ENCODE assay signal across 9 mouse cellular contexts in genomic region chr4:48116191-48116590, GRCm38 (mm10). TPM values are rescaled to one million over a fixed set of nuclear protein-coding genes. Genes with fewer than 3 reads are reported as not detected.
A peak's percentile ranks its signal among the peaks of the same experiment; 100 is the strongest.
DNase-seq lines count a peak whose midpoint lies in the region; ATAC-seq and TF ChIP-seq lines count a peak whose summit lies in the region.
"Had no signal": no experiment of that assay in that cellular context is flagged by ENCODE, and none has a peak within 500 bp of the region (broad histone marks: within the 10 kb centered on the region; RNA-seq: fewer than 3 reads in every experiment).

No protein-coding gene starts in this region.

- H3K79me2 ChIP-seq in CH12.LX (replicated peaks; ENCODE audit: control insufficient read depth, extremely low read depth, insufficient read depth, poor library complexity, severe bottlenecking) = no peaks in the 10 kb centered on the region

- WGBS in kidney, embryonic 16.5 days = 63% methylated on average over 4 of the region's 4 CpGs

- no peaks in the 10 kb centered on the region for H3K36me3 ChIP-seq in kidney, embryonic 16.5 days (ENCODE audit: insufficient read depth, low read length)
- no peaks in the 10 kb centered on the region for H3K36me3 ChIP-seq in CH12.LX (replicated peaks in 1 of 2; ENCODE audit: control insufficient read depth in 1 of 2, insufficient read depth in 1 of 2, low read length in 1 of 2)
- H3K36me3 ChIP-seq: liver, embryonic 15.5 days had no signal

- TF ChIP-seq EP300 in CH12.LX (IDR thresholded peaks at IDR 0.05; ENCODE audit: low read length) = no peak

- H3K27ac ChIP-seq in kidney, embryonic 16.5 days (ENCODE audit: low read length) = no peak overlapping the region
- H3K27ac ChIP-seq in CH12.LX (ENCODE audit: insufficient read depth, low read depth) = no peak overlapping the region
- H3K27ac ChIP-seq: liver, embryonic 15.5 days had no signal

- peak; percentile 36 for TF ChIP-seq RAD21 in CH12.LX (IDR thresholded peaks at IDR 0.05; ENCODE audit: low read depth, low read length)

- peak; percentile 37 for DNase-seq in kidney, adult 9 months
- peak; percentile 45 for DNase-seq in CH12.LX (ENCODE audit: extremely low read depth)
- peak; percentile 24 for DNase-seq in ZHBTc4 (ENCODE audit: low read depth, low spot score)
- DNase-seq in kidney, postnatal 4 days = peak; percentile 31 to 42
- peak; percentile 31 to 72 for DNase-seq in spleen, postnatal 10 days (ENCODE audit: low spot score in 2 of 2)
- no peak for DNase-seq in frontal cortex, postnatal 10 days (ENCODE audit: low spot score in 2 of 2)
- DNase-seq in right cerebral cortex, postnatal 14 days = no peak

- H3K4me2 ChIP-seq in kidney, embryonic 16.5 days (replicated peaks; ENCODE audit: low read depth, low read length) = no peak overlapping the region
- no peak overlapping the region for H3K4me2 ChIP-seq in CH12.LX (ENCODE audit: insufficient read depth, low read depth, poor library complexity, severe bottlenecking)
- H3K4me2 ChIP-seq: liver, embryonic 15.5 days had no signal

- no peaks in the 10 kb centered on the region for H3K9me3 ChIP-seq in kidney, embryonic 16.5 days (ENCODE audit: low read length)
- peaks cover 3% of the 10 kb centered on the region for H3K9me3 ChIP-seq in CH12.LX (replicated peaks; ENCODE audit: low read length)
- H3K9me3 ChIP-seq: liver, embryonic 15.5 days had no signal

- in situ Hi-C loops in CH12.LX (cut with MboI; ENCODE audit: low pct_ligation_motif_present, low pct_unique_long_range_greater_than_20kb, low sequenced_read_pairs) = loop anchor here (25.0 kb wide), 1 partner anchor 271 kb away; no protein-coding TSS in a partner anchor

- TF ChIP-seq CTCF in CH12.LX (conservative IDR thresholded peaks at IDR 0.05 in 1 of 2, IDR thresholded peaks at IDR 0.05 in 1 of 2; ENCODE audit: low read depth in 2 of 2, low read length in 2 of 2) = peak in 1 of 2 experiments; percentile 74; a peak in 2 of 4 replicates

- H3K4me1 ChIP-seq in kidney, embryonic 16.5 days (ENCODE audit: insufficient read depth, low read length) = no peaks in the 10 kb centered on the region
- H3K4me1 ChIP-seq in CH12.LX (ENCODE audit: control insufficient read depth in 1 of 2, insufficient read depth in 2 of 2) = peaks cover 0 to 4% of the 10 kb centered on the region in 2 experiments; a peak in 3 of 4 replicates
- H3K4me1 ChIP-seq: liver, embryonic 15.5 days had no signal

- dilution Hi-C loops in CH12.LX (cut with MboI; ENCODE audit: extremely low pct_ligation_motif_present, extremely low pct_unique_long_range_greater_than_20kb, low sequenced_read_pairs) = no loop called here

- TF ChIP-seq POLR2A in CH12.LX (IDR thresholded peaks at IDR 0.05; ENCODE audit: low read depth, low read length) = no peak

- ATAC-seq in kidney, embryonic 16.5 days (ENCODE audit: low FRiP score, low TSS enrichment) = no peak

- no peaks in the 10 kb centered on the region; the same call in 1 of the 2 replicates for H3K27me3 ChIP-seq in kidney, embryonic 16.5 days (ENCODE audit: insufficient read depth, low read length)
- H3K27me3 ChIP-seq in CH12.LX (replicated peaks) = peaks cover 2% of the 10 kb centered on the region

- no peak overlapping the region for H3K9ac ChIP-seq in kidney, embryonic 16.5 days (replicated peaks; ENCODE audit: low read length)
- no peak overlapping the region for H3K9ac ChIP-seq in CH12.LX (ENCODE audit: insufficient read depth, low read depth)
- H3K9ac ChIP-seq: liver, embryonic 15.5 days had no signal

- H3K4me3 ChIP-seq in kidney, embryonic 16.5 days (ENCODE audit: low read length) = no peak overlapping the region
- no peak overlapping the region for H3K4me3 ChIP-seq in CH12.LX (replicated peaks in 1 of 3; ENCODE audit: low read depth in 2 of 3, low read length in 2 of 3, poor library complexity in 1 of 3)
- H3K4me3 ChIP-seq: liver, embryonic 15.5 days had no signal

TF ChIP-seq in CH12.LX, 34 proteins besides CTCF, POLR2A, EP300 and RAD21:
- TF ChIP-seq GABPA (IDR thresholded peaks at IDR 0.05; ENCODE audit: insufficient replicate concordance, low read depth, low read length) = no peak
- TF ChIP-seq ZKSCAN1 (IDR thresholded peaks at IDR 0.05; ENCODE audit: borderline replicate concordance, low read depth, low read length) = no peak
- no peak for TF ChIP-seq NELFE (IDR thresholded peaks at IDR 0.05; ENCODE audit: low read depth, low read length)
- TF ChIP-seq ETS1 (conservative IDR thresholded peaks at IDR 0.05; ENCODE audit: low read depth, low read length) = no peak
- peak; percentile 66 for TF ChIP-seq SMC3 (IDR thresholded peaks at IDR 0.05; ENCODE audit: low read depth, low read length)
- no peak for TF ChIP-seq MXI1 (IDR thresholded peaks at IDR 0.05; ENCODE audit: low read depth, low read length)
- no peak for TF ChIP-seq USF1 (IDR thresholded peaks at IDR 0.05; ENCODE audit: low read depth, low read length)
- TF ChIP-seq JUN (IDR thresholded peaks at IDR 0.05; ENCODE audit: insufficient read depth, low read depth, low read length) = no peak
- TF ChIP-seq CHD1 (IDR thresholded peaks at IDR 0.05; ENCODE audit: low read depth, low read length) = no peak
- TF ChIP-seq NRF1 (IDR thresholded peaks at IDR 0.05; ENCODE audit: low read depth, low read length) = 0 out of 2 replicates have a peak, but pooled peaks have one; percentile 39

RNA-seq across cellular contexts. Expression of gene Stx17, which starts 8.5 kb away (rescaled TPM):
- 22.3 and 23.6 TPM in 2 replicates for polyA plus RNA-seq in kidney, embryonic 16.5 days (2015; fragmentation: Nextera tagmentation; extraction: Ambion mirVana)
- 8.0 TPM in 2 replicates for total RNA-seq in CH12.LX (2012; rRNA removed)
- total RNA-seq in CH12.LX (2014; rRNA removed) = 7.0 and 7.2 TPM in 2 replicates
- 10.0 and 11.6 TPM in 2 replicates for polyA plus RNA-seq in CH12.LX (2012; ENCODE audit: insufficient read length, low read depth)

Comparison
In these comparisons a context has a peak if more than half of its experiments do, and no peak if none do; other contexts are left out.
1. DNase-seq: peak in kidney, adult 9 months (single experiment), CH12.LX (single experiment), ZHBTc4 (single experiment), kidney, postnatal 4 days (2 of 2) and spleen, postnatal 10 days (2 of 2); none in frontal cortex, postnatal 10 days (0 of 2) and right cerebral cortex, postnatal 14 days (single experiment).